Mouse (Mus musculus): ENCODE measurements around the gene Armc5. TPM values are rescaled to one million over a fixed set of nuclear protein-coding genes. Genes with fewer than 3 reads are reported as not detected.

Gene Armc5
- polyA plus RNA-seq, 1 experiment = not detected

- no peak overlapping the region for H3K27ac ChIP-seq (ENCODE audit: insufficient read depth, low read depth, low read length)
- no peak overlapping the region for H3K4me3 ChIP-seq (ENCODE audit: insufficient read depth, low read depth, low read length)
- 55% methylated on average over 12 of the region's 12 CpGs for WGBS
- H3K4me1 ChIP-seq (ENCODE audit: control insufficient read depth, insufficient read depth, low read length) = peaks cover 17% of the 10 kb centered on the region
- TF ChIP-seq POLR2A (IDR thresholded peaks at IDR 0.05; ENCODE audit: insufficient read depth, low read depth, low read length) (no peak), CTCF (IDR thresholded peaks at IDR 0.05; ENCODE audit: insufficient read depth, low read depth, low read length) (no peak)
These were observed 14.8 kb downstream of the Armc5 start for GRCm38 (mm10) chr7:128251946-128252345.

GRCm38 (mm10) chr7:128252609-128253008 lies 15.5 kb downstream of the Armc5 start:
- TF ChIP-seq POLR2A (IDR thresholded peaks at IDR 0.05; ENCODE audit: insufficient read depth, low read depth, low read length) (no peak), CTCF (IDR thresholded peaks at IDR 0.05; ENCODE audit: insufficient read depth, low read depth, low read length) (no peak)
- Histone ChIP-seq H3K27ac (ENCODE audit: insufficient read depth, low read depth, low read length) (no peak overlapping the region), H3K4me1 (ENCODE audit: control insufficient read depth, insufficient read depth, low read length) (peaks cover 15% of the 10 kb centered on the region), H3K4me3 (ENCODE audit: insufficient read depth, low read depth, low read length) (peak overlapping the region; percentile 31)
- WGBS = 6% methylated on average over 24 of the region's 24 CpGs

GRCm38 (mm10) chr7:128254978-128255377 lies 17.8 kb downstream of the Armc5 start:
- no peak overlapping the region for H3K4me3 ChIP-seq (ENCODE audit: insufficient read depth, low read depth, low read length)
- TF ChIP-seq POLR2A (IDR thresholded peaks at IDR 0.05; ENCODE audit: insufficient read depth, low read depth, low read length) (no peak), CTCF (IDR thresholded peaks at IDR 0.05; ENCODE audit: insufficient read depth, low read depth, low read length) (no peak)
- H3K4me1 ChIP-seq (ENCODE audit: control insufficient read depth, insufficient read depth, low read length) = peaks cover 15% of the 10 kb centered on the region
- WGBS = 76% methylated on average over 2 of the region's 2 CpGs
- no peak overlapping the region for H3K27ac ChIP-seq (ENCODE audit: insufficient read depth, low read depth, low read length)

GRCm38 (mm10) chr7:128255757-128256156 lies 18.6 kb downstream of the Armc5 start:
- Histone ChIP-seq H3K4me3 (ENCODE audit: insufficient read depth, low read depth, low read length) (no peak overlapping the region), H3K4me1 (ENCODE audit: control insufficient read depth, insufficient read depth, low read length) (peaks cover 15% of the 10 kb centered on the region), H3K27ac (ENCODE audit: insufficient read depth, low read depth, low read length) (no peak overlapping the region)
- WGBS = 97% methylated on average over 5 of the region's 5 CpGs
- no peak for TF ChIP-seq CTCF (IDR thresholded peaks at IDR 0.05; ENCODE audit: insufficient read depth, low read depth, low read length)
- TF ChIP-seq POLR2A (IDR thresholded peaks at IDR 0.05; ENCODE audit: insufficient read depth, low read depth, low read length) = no peak

- no peak overlapping the region for H3K4me3 ChIP-seq (ENCODE audit: insufficient read depth, low read depth, low read length)
- peaks cover 15% of the 10 kb centered on the region for H3K4me1 ChIP-seq (ENCODE audit: control insufficient read depth, insufficient read depth, low read length)
- no peak overlapping the region for H3K27ac ChIP-seq (ENCODE audit: insufficient read depth, low read depth, low read length)
- no peak for TF ChIP-seq CTCF (IDR thresholded peaks at IDR 0.05; ENCODE audit: insufficient read depth, low read depth, low read length)
- TF ChIP-seq POLR2A (IDR thresholded peaks at IDR 0.05; ENCODE audit: insufficient read depth, low read depth, low read length) = no peak
- WGBS = 47% methylated on average over 5 of the region's 5 CpGs
These were observed 19.7 kb downstream of the Armc5 start for GRCm38 (mm10) chr7:128256783-128257334.

- H3K4me3 ChIP-seq (ENCODE audit: insufficient read depth, low read depth, low read length) = no peak within 1 kb of the TSS
- H3K4me1 ChIP-seq (ENCODE audit: control insufficient read depth, insufficient read depth, low read length) = no peaks in the 10 kb centered on the region
- TF ChIP-seq POLR2A (IDR thresholded peaks at IDR 0.05; ENCODE audit: insufficient read depth, low read depth, low read length) = no peak
- TF ChIP-seq CTCF (IDR thresholded peaks at IDR 0.05; ENCODE audit: insufficient read depth, low read depth, low read length) = no peak
- H3K27ac ChIP-seq (ENCODE audit: insufficient read depth, low read depth, low read length) = no peak within 1 kb of the TSS
- 85% methylated on average over 6 of the region's 6 CpGs for WGBS
These were observed 28.3 kb downstream of the Armc5 start, which contains the start of gene Slc5a2 for GRCm38 (mm10) chr7:128265411-128265810. Gene Slc5a2, plus strand, starts transcription at chr7:128265657.

GRCm38 (mm10) chr7:128266056-128266455 lies 28.9 kb downstream of the Armc5 start:
- 85% methylated on average over 5 of the region's 5 CpGs for WGBS
- TF ChIP-seq POLR2A (IDR thresholded peaks at IDR 0.05; ENCODE audit: insufficient read depth, low read depth, low read length) = no peak
- TF ChIP-seq CTCF (IDR thresholded peaks at IDR 0.05; ENCODE audit: insufficient read depth, low read depth, low read length) = no peak
- Histone ChIP-seq H3K4me3 (ENCODE audit: insufficient read depth, low read depth, low read length) (no peak overlapping the region), H3K27ac (ENCODE audit: insufficient read depth, low read depth, low read length) (no peak overlapping the region), H3K4me1 (ENCODE audit: control insufficient read depth, insufficient read depth, low read length) (no peaks in the 10 kb centered on the region)

GRCm38 (mm10) chr7:128267391-128267790 lies 30.2 kb downstream of the Armc5 start:
- Histone ChIP-seq H3K4me3 (ENCODE audit: insufficient read depth, low read depth, low read length) (no peak overlapping the region), H3K4me1 (ENCODE audit: control insufficient read depth, insufficient read depth, low read length) (no peaks in the 10 kb centered on the region), H3K27ac (ENCODE audit: insufficient read depth, low read depth, low read length) (no peak overlapping the region)
- TF ChIP-seq CTCF (IDR thresholded peaks at IDR 0.05; ENCODE audit: insufficient read depth, low read depth, low read length) (no peak), POLR2A (IDR thresholded peaks at IDR 0.05; ENCODE audit: insufficient read depth, low read depth, low read length) (no peak)
- 66% methylated on average over 13 of the region's 13 CpGs for WGBS

GRCm38 (mm10) chr7:128267813-128268212 lies 30.7 kb downstream of the Armc5 start:
- Histone ChIP-seq H3K4me3 (ENCODE audit: insufficient read depth, low read depth, low read length) (no peak overlapping the region), H3K27ac (ENCODE audit: insufficient read depth, low read depth, low read length) (no peak overlapping the region), H3K4me1 (ENCODE audit: control insufficient read depth, insufficient read depth, low read length) (no peaks in the 10 kb centered on the region)
- TF ChIP-seq POLR2A (IDR thresholded peaks at IDR 0.05; ENCODE audit: insufficient read depth, low read depth, low read length) (no peak), CTCF (IDR thresholded peaks at IDR 0.05; ENCODE audit: insufficient read depth, low read depth, low read length) (no peak)
- 89% methylated on average over 7 of the region's 7 CpGs for WGBS
